Mouse (Mus musculus): ENCODE measurements at regions not wholly inside any gene's neighbourhood (a gene's known extent, or its start where the extent isn't known, plus 50 kb on each side); places are given as distances from the start of the nearest gene placed in this dataset.

GRCm38 (mm10) chr10:70814354-70815131 is 158.8 kb upstream of the Phyhipl start:
- DNase-seq (ENCODE audit: low spot score in 2 of 2) = peak; percentile 26 to 70

GRCm38 (mm10) chr10:70809411-70809810 is 153.6 kb upstream of the Phyhipl start:
- DNase-seq (ENCODE audit: low spot score in 2 of 2) = no peak

GRCm38 (mm10) chr10:70806786-70807385 is 151.1 kb upstream of the Phyhipl start:
- DNase-seq (ENCODE audit: low spot score in 2 of 2) = peak; percentile 25 to 30

- DNase-seq (ENCODE audit: low spot score in 2 of 2) = peak; percentile 13 to 28
Observed at GRCm38 (mm10) chr10:70800736-70801306, 145.1 kb upstream of the Phyhipl start.

- peak; percentile 42 to 53 for DNase-seq (ENCODE audit: low spot score in 2 of 2)
Observed at GRCm38 (mm10) chr10:70799906-70800305, 144.1 kb upstream of the Phyhipl start.

GRCm38 (mm10) chr10:70799191-70799742 is 143.5 kb upstream of the Phyhipl start:
- peak; percentile 89 to 92 for DNase-seq (ENCODE audit: low spot score in 2 of 2)

- DNase-seq (ENCODE audit: low spot score in 2 of 2) = peak; percentile 20 to 41
Observed at GRCm38 (mm10) chr10:70788814-70789452, 133.2 kb upstream of the Phyhipl start.

- DNase-seq (ENCODE audit: low spot score in 2 of 2) = no peak
Observed at GRCm38 (mm10) chr10:70781036-70781435, 125.3 kb upstream of the Phyhipl start.

- DNase-seq (ENCODE audit: low spot score in 2 of 2) = peak in 1 of 2 experiments; percentile 8
Observed at GRCm38 (mm10) chr10:70778596-70778995, 122.8 kb upstream of the Phyhipl start.

- no peak for DNase-seq (ENCODE audit: low spot score in 2 of 2)
Observed at GRCm38 (mm10) chr10:70774571-70774970, 118.8 kb upstream of the Phyhipl start.

GRCm38 (mm10) chr10:70774159-70774558 is 118.4 kb upstream of the Phyhipl start:
- DNase-seq (ENCODE audit: low spot score in 2 of 2) = no peak

- no peak for DNase-seq (ENCODE audit: low spot score in 2 of 2)
Observed at GRCm38 (mm10) chr10:70767461-70767860, 111.7 kb upstream of the Phyhipl start.

GRCm38 (mm10) chr10:70766869-70767268 is 111.1 kb upstream of the Phyhipl start:
- no peak for DNase-seq (ENCODE audit: low spot score in 2 of 2)

GRCm38 (mm10) chr10:70766450-70766849 is 110.7 kb upstream of the Phyhipl start:
- DNase-seq (ENCODE audit: low spot score in 2 of 2) = no peak

- DNase-seq (ENCODE audit: low spot score in 2 of 2) = no peak
Observed at GRCm38 (mm10) chr10:70763206-70763605, 107.4 kb upstream of the Phyhipl start.

- peak in 1 of 2 experiments; percentile 4 for DNase-seq (ENCODE audit: low spot score in 2 of 2)
Observed at GRCm38 (mm10) chr10:70759686-70760085, 103.9 kb upstream of the Phyhipl start.

GRCm38 (mm10) chr10:70751771-70752170 is 96.0 kb upstream of the Phyhipl start:
- DNase-seq (ENCODE audit: low spot score in 2 of 2) = no peak

GRCm38 (mm10) chr10:70750356-70751145 is 94.8 kb upstream of the Phyhipl start:
- peak in 1 of 2 experiments; percentile 50 for DNase-seq (ENCODE audit: low spot score in 2 of 2)

GRCm38 (mm10) chr10:70746612-70747011 is 90.8 kb upstream of the Phyhipl start:
- DNase-seq (ENCODE audit: low spot score in 2 of 2) = no peak

GRCm38 (mm10) chr10:70741909-70742308 is 86.1 kb upstream of the Phyhipl start:
- no peak for DNase-seq (ENCODE audit: low spot score in 2 of 2)

- DNase-seq (ENCODE audit: low spot score in 2 of 2) = peak in 1 of 2 experiments; percentile 44
Observed at GRCm38 (mm10) chr10:70740095-70740494, 84.3 kb upstream of the Phyhipl start.

Data from frontal cortex, postnatal 36 days (tissue).